Mouse (Mus musculus) midbrain, embryonic 16.5 days (tissue): ENCODE results near the gene Zfc3h1. TPM values are rescaled to one million over a fixed set of nuclear protein-coding genes. Genes with fewer than 3 reads are reported as not detected.

ENCODE experiments used
- ATAC-seq: fragments of 200-750 bp; cut with Nextera tagmentation; 2 replicates; pipeline ENCODE4 v1.8.0; 2017; ENCODE audit warnings: moderate TSS enrichment
- H3K27ac ChIP-seq: fragments of 300-500 bp; sonication (generic); 2 replicates; pipeline ENCODE4 v1.5.1; 2014; ENCODE audit warnings: mild to moderate bottlenecking, low read length, mixed read lengths
- H3K27me3 ChIP-seq: fragments of 300-500 bp; sonication (generic); 2 replicates; pipeline ENCODE4 v1.6.1; 2014; ENCODE audit warnings: low read depth, low read length, mixed read lengths; ENCODE audit not compliant: control insufficient read depth, insufficient read depth
- H3K36me3 ChIP-seq: fragments of 300-500 bp; sonication (generic); 2 replicates; pipeline ENCODE4 v1.6.1; 2014; ENCODE audit warnings: mild to moderate bottlenecking, low read length, moderate library complexity, mixed read lengths; ENCODE audit not compliant: control insufficient read depth, insufficient read depth
- H3K4me1 ChIP-seq: fragments of 300-500 bp; sonication (generic); 2 replicates; pipeline ENCODE4 v1.6.1; 2014; ENCODE audit warnings: mild to moderate bottlenecking, low read length, mixed read lengths; ENCODE audit not compliant: control insufficient read depth, insufficient read depth
- H3K4me2 ChIP-seq: fragments of 300-500 bp; sonication (generic); 2 replicates; pipeline ENCODE4 v1.6.1; 2014; ENCODE audit warnings: mild to moderate bottlenecking, low read length, mixed read lengths
- H3K4me3 ChIP-seq: fragments of 300-500 bp; sonication (generic); 2 replicates; pipeline ENCODE4 v1.5.1; 2014; ENCODE audit warnings: low read depth, mild to moderate bottlenecking, low read length, moderate library complexity, mixed read lengths
- H3K9ac ChIP-seq: fragments of 300-500 bp; sonication (generic); 2 replicates; pipeline ENCODE4 v1.6.1; 2014; ENCODE audit warnings: low read depth, low read length, mixed read lengths
- H3K9me3 ChIP-seq: fragments of 300-500 bp; sonication (generic); replicated peaks from 2 replicates; pipeline ENCODE4 v1.6.1; 2014; ENCODE audit warnings: mild to moderate bottlenecking, low read length, mixed read lengths; ENCODE audit not compliant: control insufficient read depth, poor library complexity, severe bottlenecking
- WGBS: fragments of 180-500 bp; shearing (Covaris S2); extraction: QIAGEN DNeasy Blood & Tissue Kit; methylation state at CpG from one replicate; pipeline ENCODE4 v1.1.7; 2014; 5-methylcytosine and 5-hydroxymethylcytosine counted together
- polyA plus RNA-seq: library from polyadenylated mRNA; unstranded; fragments of >200 nt; fragmentation: Nextera tagmentation; extraction: Ambion mirVana; gene quantifications from 2 replicates; pipeline ENCODE4 v1.2.1, GENCODE M21; 2015

Zfc3h1 gene
- polyA plus RNA-seq, result 14.3 and 17.3 TPM in 2 replicates

GRCm38 (mm10) chr10:115384221-115385017, at the start of gene Zfc3h1, which contains the start of gene Thap2:
TSS of gene Zfc3h1 (plus strand) at chr10:115384959.
TSS of gene Thap2 (minus strand) at chr10:115384443.
- peaks cover 45% of the 10 kb centered on the region for H3K4me1 ChIP-seq
- H3K4me2 ChIP-seq, result peak within 1 kb of the TSS; percentile 71
- under 1% methylated on average over 65 of the region's 65 CpGs for WGBS
- 0 out of 2 replicates have a peak, but pooled peaks cover 4% of the 10 kb centered on the region for H3K36me3 ChIP-seq
- no peaks in the 10 kb centered on the region for H3K27me3 ChIP-seq
- H3K4me3 ChIP-seq, result peak within 1 kb of the TSS; percentile 97
- no peaks in the 10 kb centered on the region for H3K9me3 ChIP-seq
- H3K27ac ChIP-seq, result peak within 1 kb of the TSS; percentile 97
- ATAC-seq, result peak; percentile 98
- peak within 1 kb of the TSS; percentile 93 for H3K9ac ChIP-seq

- H3K27ac ChIP-seq, result no peak overlapping the region
- H3K4me1 ChIP-seq, result no peaks in the 10 kb centered on the region
- H3K27me3 ChIP-seq, result no peaks in the 10 kb centered on the region
- ATAC-seq, result no peak
- peaks cover 9% of the 10 kb centered on the region; the same call in 1 of the 2 replicates for H3K36me3 ChIP-seq
- H3K9ac ChIP-seq, result no peak overlapping the region
- H3K4me2 ChIP-seq, result no peak overlapping the region
- no peak overlapping the region for H3K4me3 ChIP-seq
- WGBS, result 85% methylated on average over 4 of the region's 4 CpGs
- H3K9me3 ChIP-seq, result no peaks in the 10 kb centered on the region
Measured at GRCm38 (mm10) chr10:115336901-115337300, 47.9 kb upstream of the Zfc3h1 start.

GRCm38 (mm10) chr10:115339820-115340328, 44.9 kb upstream of the Zfc3h1 start:
- Histone ChIP-seq H3K36me3 (peaks cover 15% of the 10 kb centered on the region), H3K4me3 (no peak overlapping the region), H3K4me1 (no peaks in the 10 kb centered on the region), H3K27ac (no peak overlapping the region), H3K9me3 (no peaks in the 10 kb centered on the region), H3K27me3 (no peaks in the 10 kb centered on the region), H3K4me2 (no peak overlapping the region), H3K9ac (no peak overlapping the region)
- ATAC-seq, result no peak
- WGBS, result 97% methylated on average over 7 of the region's 7 CpGs

DNA sequence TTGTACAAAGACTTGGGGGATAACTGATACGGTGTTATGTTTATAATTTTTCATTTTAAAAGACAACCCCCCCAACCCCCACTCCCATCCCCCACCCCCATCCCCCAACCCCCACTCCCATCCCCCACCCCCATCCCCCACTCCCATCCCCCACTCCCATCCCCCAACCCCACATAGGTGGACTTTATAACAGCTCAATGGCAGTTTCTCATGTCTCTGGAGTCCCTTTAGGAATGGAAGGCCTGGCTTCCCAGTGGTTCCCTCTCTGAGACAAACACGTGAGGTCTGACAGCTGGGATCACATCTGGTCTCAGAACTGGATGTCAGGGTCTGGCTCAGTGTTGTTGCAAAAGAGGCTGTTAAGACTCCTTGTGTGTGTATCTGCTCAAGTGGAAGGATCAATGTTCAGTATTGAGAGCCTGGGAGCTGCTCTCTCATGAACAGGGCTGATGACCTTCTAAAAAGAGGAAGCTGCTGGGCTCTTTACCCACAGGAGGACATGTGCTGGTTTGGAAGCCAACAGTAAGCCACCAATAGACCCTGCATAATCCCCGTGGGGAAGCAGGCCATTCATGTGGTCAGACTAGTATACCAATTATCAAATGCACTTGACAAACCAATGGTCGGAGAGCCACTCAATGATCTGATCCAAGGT, 41.9 kb upstream of the Zfc3h1 start:
- Histone ChIP-seq H3K9ac (no peak overlapping the region), H3K36me3 (peaks cover 24% of the 10 kb centered on the region), H3K27ac (no peak overlapping the region), H3K4me1 (no peaks in the 10 kb centered on the region), H3K27me3 (no peaks in the 10 kb centered on the region), H3K4me3 (no peak overlapping the region), H3K4me2 (no peak overlapping the region), H3K9me3 (no peaks in the 10 kb centered on the region)
- no peak for ATAC-seq
- WGBS, result 77% methylated on average over 4 of the region's 4 CpGs

DNA sequence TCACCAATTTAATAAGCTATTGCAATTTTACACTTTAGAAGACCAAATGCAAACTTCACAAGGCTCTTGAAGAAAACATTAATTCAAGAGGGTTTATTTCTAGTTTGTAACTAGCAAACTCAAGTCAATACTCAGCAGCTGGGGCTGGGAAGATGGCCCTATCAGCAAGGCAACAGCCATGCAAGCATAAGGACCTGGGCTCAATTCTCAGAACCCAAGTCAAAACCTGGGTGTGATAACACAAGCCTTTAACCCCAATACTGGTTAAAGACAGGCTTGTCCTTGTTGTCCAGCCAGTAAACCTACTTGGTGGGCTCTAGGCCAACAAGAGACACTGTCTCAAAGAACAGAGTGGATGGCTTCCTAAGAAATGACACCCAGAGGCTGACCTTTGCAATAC, 38.3 kb upstream of the Zfc3h1 start:
- no peak for ATAC-seq
- Histone ChIP-seq H3K4me3 (no peak overlapping the region), H3K4me1 (no peaks in the 10 kb centered on the region), H3K4me2 (no peak overlapping the region), H3K9me3 (no peaks in the 10 kb centered on the region), H3K36me3 (peaks cover 21% of the 10 kb centered on the region), H3K27ac (no peak overlapping the region), H3K9ac (no peak overlapping the region), H3K27me3 (no peaks in the 10 kb centered on the region)

- peaks cover 12% of the 10 kb centered on the region for H3K36me3 ChIP-seq
- no peaks in the 10 kb centered on the region for H3K27me3 ChIP-seq
- no peaks in the 10 kb centered on the region for H3K4me1 ChIP-seq
- no peak overlapping the region for H3K27ac ChIP-seq
- ATAC-seq, result no peak
- no peak overlapping the region for H3K4me3 ChIP-seq
- H3K4me2 ChIP-seq, result no peak overlapping the region
- WGBS, result 87% methylated on average over 6 of the region's 6 CpGs
- no peaks in the 10 kb centered on the region for H3K9me3 ChIP-seq
- no peak overlapping the region for H3K9ac ChIP-seq
Measured at GRCm38 (mm10) chr10:115348131-115348530, 36.6 kb upstream of the Zfc3h1 start.

DNA sequence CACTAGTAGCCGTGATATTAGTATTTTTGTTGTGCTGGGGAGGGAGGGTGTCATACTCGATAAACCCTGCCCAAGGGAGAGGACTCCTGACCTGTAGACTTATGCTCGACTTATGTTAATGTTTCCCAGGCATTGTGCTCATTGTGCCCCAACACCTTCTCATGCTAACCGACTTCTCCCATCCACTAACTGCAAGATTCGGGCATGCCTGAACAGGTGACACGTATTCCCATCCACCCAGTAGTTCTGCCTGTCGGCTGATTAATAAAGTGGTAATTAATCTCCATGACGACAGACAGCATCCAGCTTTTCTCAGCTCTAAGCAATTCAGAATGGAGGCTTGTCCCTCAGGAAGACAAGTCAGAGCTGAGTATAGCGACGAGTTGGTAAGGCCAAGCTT, 35.7 kb upstream of the Zfc3h1 start:
- H3K27ac ChIP-seq, result no peak overlapping the region
- no peak for ATAC-seq
- WGBS, result 73% methylated on average over 10 of the region's 10 CpGs

GRCm38 (mm10) chr10:115349509-115349908, 35.2 kb upstream of the Zfc3h1 start:
- H3K4me3 ChIP-seq, result no peak overlapping the region
- no peaks in the 10 kb centered on the region for H3K4me1 ChIP-seq
- no peak overlapping the region for H3K9ac ChIP-seq
- no peaks in the 10 kb centered on the region for H3K9me3 ChIP-seq
- H3K27ac ChIP-seq, result no peak overlapping the region
- no peak overlapping the region for H3K4me2 ChIP-seq
- no peaks in the 10 kb centered on the region for H3K27me3 ChIP-seq
- 88% methylated on average over 7 of the region's 7 CpGs for WGBS
- ATAC-seq, result no peak
- H3K36me3 ChIP-seq, result peaks cover 12% of the 10 kb centered on the region

More for the DNA sequence above, 35.7 kb upstream of the Zfc3h1 start:
- peaks cover 12% of the 10 kb centered on the region for H3K36me3 ChIP-seq
- H3K9ac ChIP-seq, result no peak overlapping the region
- no peaks in the 10 kb centered on the region for H3K9me3 ChIP-seq
- no peaks in the 10 kb centered on the region for H3K4me1 ChIP-seq
- no peaks in the 10 kb centered on the region for H3K27me3 ChIP-seq
- no peak overlapping the region for H3K4me3 ChIP-seq
- H3K4me2 ChIP-seq, result no peak overlapping the region
